Mouse (Mus musculus) hindbrain, embryonic 15.5 days (tissue): ENCODE results near the gene Wdr86. TPM values are rescaled to one million over a fixed set of nuclear protein-coding genes. Genes with fewer than 3 reads are reported as not detected.
A peak's percentile ranks its signal among the peaks of the same experiment; 100 is the strongest.
"Not testable (repeated sequence)": the region's sequence is repeated elsewhere in the genome, so short reads cannot be mapped to it uniquely, and the experiment has no call there.

Source experiments
- ATAC-seq: fragments of 200-750 bp; cut with Nextera tagmentation; 2 replicates; pipeline ENCODE4 v1.8.0; 2017; ENCODE audit warnings: low read depth, moderate number of reproducible peaks, moderate TSS enrichment; ENCODE audit not compliant: low FRiP score
- H3K27ac ChIP-seq: fragments of 300-500 bp; sonication (generic); replicated peaks from 2 replicates; pipeline ENCODE4 v1.5.1; 2015; ENCODE audit warnings: mild to moderate bottlenecking, inconsistent platforms
- H3K27me3 ChIP-seq: fragments of 300-500 bp; sonication (generic); 2 replicates; pipeline ENCODE4 v1.6.1; 2015; ENCODE audit warnings: control low read depth, inconsistent platforms
- H3K36me3 ChIP-seq: fragments of 300-500 bp; sonication (generic); 2 replicates; pipeline ENCODE4 v1.6.1; 2015; ENCODE audit warnings: control low read depth, inconsistent platforms
- H3K4me1 ChIP-seq: fragments of 300-500 bp; sonication (generic); replicated peaks from 2 replicates; pipeline ENCODE4 v1.6.1; 2015; ENCODE audit warnings: control low read depth, inconsistent platforms
- H3K4me2 ChIP-seq: fragments of 300-500 bp; sonication (generic); 2 replicates; pipeline ENCODE4 v1.6.1; 2015; ENCODE audit warnings: moderate library complexity, mild to moderate bottlenecking, inconsistent platforms
- H3K4me3 ChIP-seq: fragments of 300-500 bp; sonication (generic); 2 replicates; pipeline ENCODE4 v1.5.1; 2015; ENCODE audit warnings: mild to moderate bottlenecking, inconsistent platforms
- H3K9ac ChIP-seq: fragments of 300-500 bp; sonication (generic); 2 replicates; pipeline ENCODE4 v1.6.1; 2015; ENCODE audit warnings: inconsistent platforms
- H3K9me3 ChIP-seq: fragments of 300-500 bp; sonication (generic); 2 replicates; pipeline ENCODE4 v1.6.1; 2016; ENCODE audit warnings: control low read depth, inconsistent platforms
- WGBS: fragments of 180-500 bp; shearing (Covaris S2); methylation state at CpG from one replicate; pipeline ENCODE4 v1.1.7; 2015; 5-methylcytosine and 5-hydroxymethylcytosine counted together
- polyA plus RNA-seq: library from polyadenylated mRNA; unstranded; fragments of >200 nt; fragmentation: Nextera tagmentation; extraction: Ambion mirVana; gene quantifications from 2 replicates; pipeline ENCODE4 v1.2.1, GENCODE M21; 2015

Gene Wdr86
- polyA plus RNA-seq, 1 experiment from 2014 or later: 8.2 TPM

GRCm38 (mm10) chr5:24704615-24705014 is 25.9 kb downstream of the Wdr86 start:
- Histone ChIP-seq H3K4me3 (no peak overlapping the region), H3K9me3 (no peaks in the 10 kb centered on the region), H3K9ac (no peak overlapping the region), H3K36me3 (peaks cover 90% of the 10 kb centered on the region), H3K27ac (no peak overlapping the region), H3K27me3 (no peaks in the 10 kb centered on the region), H3K4me2 (no peak overlapping the region), H3K4me1 (no peaks in the 10 kb centered on the region)
- no peak for ATAC-seq
- WGBS: 97% methylated on average over 8 of the region's 8 CpGs

DNA sequence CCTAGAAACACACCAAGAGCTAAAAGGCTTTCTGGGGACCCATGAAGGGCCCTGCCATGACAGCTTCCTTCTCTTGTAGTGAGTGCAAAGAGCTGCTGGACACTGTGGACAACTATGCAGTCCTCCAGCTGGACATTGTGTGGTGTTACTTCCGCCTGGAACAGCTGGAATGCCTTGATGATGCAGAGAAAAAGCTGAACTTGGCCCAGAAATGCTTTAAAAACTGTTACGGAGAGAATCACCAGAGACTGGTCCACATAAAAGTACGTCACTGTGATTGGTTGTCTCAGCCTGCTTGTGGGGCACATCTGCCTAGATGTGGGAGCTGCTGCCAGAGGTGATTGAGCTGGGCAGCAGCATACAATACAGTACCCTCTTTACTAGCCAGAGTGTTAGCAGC is 29.3 kb downstream of the Wdr86 start:
- Histone ChIP-seq H3K4me1 (no peaks in the 10 kb centered on the region), H3K36me3 (peaks cover 85% of the 10 kb centered on the region), H3K27me3 (no peaks in the 10 kb centered on the region), H3K4me2 (no peak overlapping the region), H3K9ac (no peak overlapping the region), H3K9me3 (no peaks in the 10 kb centered on the region), H3K27ac (no peak overlapping the region), H3K4me3 (no peak overlapping the region)
- no peak for ATAC-seq
- 88% methylated on average over 3 of the region's 3 CpGs for WGBS

DNA sequence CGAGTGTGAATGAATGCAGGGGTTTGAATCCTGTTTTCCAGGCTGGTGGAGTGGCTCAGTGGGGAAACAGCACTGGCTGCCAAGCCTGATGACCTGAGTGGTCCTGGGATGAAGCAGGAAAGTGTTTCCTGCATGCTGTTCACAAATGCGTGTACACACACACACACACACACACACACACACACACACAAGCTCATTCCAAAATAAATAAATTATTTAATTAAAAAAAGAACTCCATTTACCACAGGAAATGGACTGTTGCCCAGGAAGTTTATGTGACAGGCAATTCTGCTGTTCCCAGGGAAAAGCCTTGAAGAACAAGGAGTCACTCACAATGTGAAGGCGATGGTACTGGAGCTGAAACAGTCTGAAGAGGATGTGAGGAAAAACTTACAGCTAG is 33.8 kb downstream of the Wdr86 start:
- no peaks in the 10 kb centered on the region for H3K4me1 ChIP-seq
- no peaks in the 10 kb centered on the region for H3K27me3 ChIP-seq
- H3K9me3 ChIP-seq: no peaks in the 10 kb centered on the region
- H3K4me3 ChIP-seq: no peak overlapping the region
- no peak for ATAC-seq
- WGBS: 85% methylated on average over 3 of the region's 3 CpGs
- peaks cover 88% of the 10 kb centered on the region for H3K36me3 ChIP-seq
- H3K9ac ChIP-seq: no peak overlapping the region
- no peak overlapping the region for H3K27ac ChIP-seq
- no peak overlapping the region for H3K4me2 ChIP-seq

GRCm38 (mm10) chr5:24687696-24688095 is 42.8 kb downstream of the Wdr86 start:
- 77% methylated on average over 1 of the region's 1 CpGs for WGBS

DNA sequence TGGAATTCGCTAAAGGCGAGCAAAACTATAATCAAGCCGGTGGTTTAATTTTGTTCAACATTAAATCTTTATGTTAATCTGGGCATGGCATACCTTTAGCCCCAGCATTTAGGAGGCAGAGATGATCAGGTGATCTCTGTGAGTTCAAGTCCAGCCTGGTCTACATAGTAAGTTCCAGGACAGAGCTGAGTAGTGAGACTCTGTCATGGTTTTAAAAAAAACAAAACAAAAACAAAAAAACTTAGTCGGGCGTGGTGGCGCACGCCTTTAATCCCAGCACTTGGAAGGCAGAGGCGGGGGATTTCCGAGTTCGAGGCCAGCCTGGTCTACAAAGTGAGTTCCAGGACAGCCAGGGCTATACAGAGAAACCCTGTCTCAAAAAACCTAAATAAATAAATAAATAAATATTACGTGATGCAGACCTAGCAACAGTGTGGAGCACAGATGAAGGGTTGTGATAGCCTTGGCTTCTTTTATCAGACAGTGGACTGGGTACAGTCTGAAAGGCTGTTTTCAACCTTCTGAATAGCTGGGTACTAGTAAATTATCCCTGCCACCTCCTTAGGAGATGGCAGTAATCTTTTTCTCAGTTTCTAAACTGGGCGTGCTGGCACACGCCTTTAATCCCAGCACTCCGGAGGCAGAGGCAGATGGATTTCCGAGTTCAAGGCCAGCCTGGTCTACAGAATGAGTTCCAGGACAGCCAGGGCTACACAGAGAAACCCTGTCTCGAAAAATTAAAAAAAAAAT is 43.7 kb downstream of the Wdr86 start:
- Histone ChIP-seq H3K4me3 (peak overlapping the region; percentile 87), H3K4me1 (peaks cover 22% of the 10 kb centered on the region), H3K4me2 (peak overlapping the region; percentile 60), H3K36me3 (peaks cover 25% of the 10 kb centered on the region)
- not testable (repeated sequence) for H3K27ac ChIP-seq, H3K9ac ChIP-seq, H3K9me3 ChIP-seq, ATAC-seq, H3K27me3 ChIP-seq
- 82% methylated on average over 16 of the region's 16 CpGs for WGBS

More at GRCm38 (mm10) chr5:24687696-24688095, 42.8 kb downstream of the Wdr86 start:
- Histone ChIP-seq H3K27me3 (no peaks in the 10 kb centered on the region), H3K4me1 (peaks cover 22% of the 10 kb centered on the region), H3K27ac (no peak overlapping the region), H3K4me2 (no peak overlapping the region), H3K36me3 (peaks cover 32% of the 10 kb centered on the region), H3K9me3 (no peaks in the 10 kb centered on the region), H3K9ac (no peak overlapping the region), H3K4me3 (no peak overlapping the region)
- no peak for ATAC-seq

DNA sequence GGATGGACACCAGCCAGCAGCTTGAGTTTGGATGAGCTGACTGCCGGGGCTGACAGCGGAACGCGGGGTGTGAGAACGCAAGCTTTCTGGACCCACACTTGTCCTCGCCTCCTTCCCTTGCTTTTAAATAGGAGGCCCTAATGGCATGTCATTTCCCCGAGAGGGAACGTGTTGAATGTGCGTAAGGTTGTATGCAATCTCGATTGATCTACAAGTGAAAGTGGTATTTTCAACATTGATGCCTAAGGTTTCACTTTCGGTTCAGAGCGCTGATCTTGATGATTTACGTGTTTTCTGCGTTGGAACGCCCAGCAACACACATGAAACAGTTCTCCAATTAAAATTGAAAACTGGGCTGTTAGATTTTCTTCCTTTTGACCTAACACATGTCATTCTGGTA is 44.4 kb downstream of the Wdr86 start:
- under 1% methylated on average over 15 of the region's 15 CpGs for WGBS
- peak overlapping the region; percentile 60 for H3K4me2 ChIP-seq
- H3K27me3 ChIP-seq: no peaks in the 10 kb centered on the region
- peak overlapping the region; percentile 87 for H3K4me3 ChIP-seq
- H3K9me3 ChIP-seq: no peaks in the 10 kb centered on the region
- peak overlapping the region; percentile 94 for H3K27ac ChIP-seq
- peaks cover 22% of the 10 kb centered on the region for H3K4me1 ChIP-seq
- peaks cover 19% of the 10 kb centered on the region for H3K36me3 ChIP-seq
- H3K9ac ChIP-seq: peak overlapping the region; percentile 74
- no peak for ATAC-seq

- under 1% methylated on average over 53 of the region's 53 CpGs for WGBS
Observed at GRCm38 (mm10) chr5:24685366-24686093, 45.0 kb downstream of the Wdr86 start, which contains the start of gene Nub1. TSS of gene Nub1 (plus strand) at chr5:24685532.

GRCm38 (mm10) chr5:24684578-24685365 is 45.8 kb downstream of the Wdr86 start:
- Histone ChIP-seq H3K27me3 (no peaks in the 10 kb centered on the region), H3K36me3 (peaks cover 5% of the 10 kb centered on the region), H3K9me3 (no peaks in the 10 kb centered on the region), H3K4me2 (peak overlapping the region; percentile 60), H3K4me1 (peaks cover 22% of the 10 kb centered on the region), H3K9ac (peak overlapping the region; percentile 45), H3K4me3 (peak overlapping the region; percentile 87), H3K27ac (peak overlapping the region; percentile 94)
- ATAC-seq: peak; percentile 58
- WGBS: 18% methylated on average over 16 of the region's 16 CpGs

More at GRCm38 (mm10) chr5:24685366-24686093, 45.0 kb downstream of the Wdr86 start, which contains the start of gene Nub1:
- peak within 1 kb of the TSS; percentile 87 for H3K4me3 ChIP-seq
- H3K4me2 ChIP-seq: peak within 1 kb of the TSS; percentile 60
- H3K4me1 ChIP-seq: peaks cover 22% of the 10 kb centered on the region
- peak within 1 kb of the TSS; percentile 94 for H3K27ac ChIP-seq
- H3K27me3 ChIP-seq: no peaks in the 10 kb centered on the region
- H3K9me3 ChIP-seq: no peaks in the 10 kb centered on the region
- H3K9ac ChIP-seq: peak within 1 kb of the TSS; percentile 74
- ATAC-seq: peak; percentile 97
- H3K36me3 ChIP-seq: peaks cover 12% of the 10 kb centered on the region

DNA sequence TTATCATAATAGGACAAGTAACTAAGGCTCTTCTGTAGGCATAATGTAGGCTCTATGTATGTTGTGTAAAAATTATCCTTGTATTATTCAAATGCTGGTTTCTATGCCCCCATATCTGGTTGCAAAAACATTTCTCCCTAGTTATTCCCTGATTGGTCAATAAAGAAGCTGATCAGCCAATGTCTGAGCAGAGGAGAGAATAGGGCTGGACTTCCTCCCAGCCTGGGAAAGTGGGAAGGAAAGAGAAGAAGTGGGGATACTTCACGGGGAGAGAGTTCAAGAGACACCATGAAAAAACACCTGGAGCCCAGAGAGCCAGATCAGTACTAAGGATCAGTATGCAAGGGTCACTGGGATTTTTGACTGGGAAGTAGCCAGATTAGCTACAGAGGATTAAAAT is 49.1 kb downstream of the Wdr86 start:
- ATAC-seq: no peak
- no peaks in the 10 kb centered on the region for H3K36me3 ChIP-seq
- H3K27me3 ChIP-seq: no peaks in the 10 kb centered on the region
- H3K4me2 ChIP-seq: no peak overlapping the region
- WGBS: 63% methylated on average over 1 of the region's 1 CpGs
- no peak overlapping the region for H3K27ac ChIP-seq
- no peak overlapping the region for H3K9ac ChIP-seq
- no peaks in the 10 kb centered on the region for H3K9me3 ChIP-seq
- H3K4me3 ChIP-seq: no peak overlapping the region
- peaks cover 7% of the 10 kb centered on the region for H3K4me1 ChIP-seq

GRCm38 (mm10) chr5:24674238-24674637 is 56.3 kb downstream of the Wdr86 start:
- 0 out of 2 replicates have a peak, but pooled peaks cover 2% of the 10 kb centered on the region for H3K27me3 ChIP-seq
- H3K36me3 ChIP-seq: no peaks in the 10 kb centered on the region
- H3K4me1 ChIP-seq: no peaks in the 10 kb centered on the region
- no peaks in the 10 kb centered on the region for H3K9me3 ChIP-seq
- peak; percentile 71 for ATAC-seq
- H3K27ac ChIP-seq: no peak overlapping the region
- no peak overlapping the region for H3K9ac ChIP-seq
- WGBS: 37% methylated on average over 4 of the region's 4 CpGs
- H3K4me2 ChIP-seq: no peak overlapping the region
- no peak overlapping the region for H3K4me3 ChIP-seq
